Mouse (Mus musculus): ENCODE results near the gene Srsf6. TPM values are rescaled to one million over a fixed set of nuclear protein-coding genes. Genes with fewer than 3 reads are reported as not detected.

The Srsf6 gene
- polyA plus RNA-seq, 3 experiments from 2014 or later = 24.3 to 51.6 (median 44.5) TPM

Other genes with a start within 250 kb of the Srsf6 start
- gene L3mbtl1, start 11.9 kb downstream of the Srsf6 start, polyA plus RNA-seq (2017; shearing (Covaris generic)) = under 1 TPM in 1 of 3 experiments, not detected in 2; 0.30 TPM
- gene Sgk2, start 55.8 kb downstream of the Srsf6 start, polyA plus RNA-seq (2017; shearing (Covaris generic)) = not detected
- gene Ift52, start 85.8 kb downstream of the Srsf6 start, polyA plus RNA-seq (2017; shearing (Covaris generic)) = 10 to 100 TPM; 60.8 to 67.3 (median 61.3) TPM
- gene Mybl2, start 123.2 kb downstream of the Srsf6 start, polyA plus RNA-seq (2017; shearing (Covaris generic)) = 10 to 100 TPM in 1 of 3 experiments, 1 to 10 TPM in 1, under 1 TPM in 1; 0.81 to 10.1 (median 3.4) TPM
- gene Gtsf1l, start 156.3 kb downstream of the Srsf6 start, polyA plus RNA-seq (2017; shearing (Covaris generic)) = not detected